20 mouse cellular contexts compared by ENCODE assay signal in genomic region chr2:140703377-140703776, GRCm38 (mm10). TPM values are rescaled to one million over a fixed set of nuclear protein-coding genes. Genes with fewer than 3 reads are reported as not detected.
DNase-seq lines count a peak whose midpoint lies in the region; ATAC-seq lines count a peak whose summit lies in the region.
"Had no signal": no experiment of that assay in that cellular context is flagged by ENCODE, and none has a peak within 500 bp of the region (broad histone marks: within the 10 kb centered on the region; RNA-seq: fewer than 3 reads in every experiment).

No protein-coding gene starts in this region.

- no peak overlapping the region for H3K4me3 ChIP-seq in forebrain, embryonic 11.5 days (ENCODE audit: low read depth, low read length)
- H3K4me3 ChIP-seq in forebrain, embryonic 10.5 days = no peak overlapping the region
- no peak overlapping the region for H3K4me3 ChIP-seq in forebrain, embryonic 15.5 days
- H3K4me3 ChIP-seq: embryonic facial prominence, embryonic 15.5 days; erythroblast, embryonic 14.5 days; hindbrain, embryonic 13.5 days had no signal

- peaks cover 5% of the 10 kb centered on the region; the same call in 1 of the 2 replicates for H3K27me3 ChIP-seq in forebrain, embryonic 11.5 days (ENCODE audit: control insufficient read depth, insufficient read depth, low read length)
- peaks cover 63% of the 10 kb centered on the region for H3K27me3 ChIP-seq in forebrain, embryonic 10.5 days (ENCODE audit: poor library complexity, severe bottlenecking)
- H3K27me3 ChIP-seq in forebrain, embryonic 15.5 days = no peaks in the 10 kb centered on the region
- H3K27me3 ChIP-seq: embryonic facial prominence, embryonic 15.5 days; hindbrain, embryonic 13.5 days had no signal

- no peak overlapping the region for H3K9ac ChIP-seq in forebrain, embryonic 11.5 days (ENCODE audit: low read length)
- H3K9ac ChIP-seq in forebrain, embryonic 15.5 days (replicated peaks) = no peak overlapping the region
- H3K9ac ChIP-seq: embryonic facial prominence, embryonic 15.5 days; hindbrain, embryonic 13.5 days had no signal

- peak; percentile 60 for ATAC-seq in forebrain, embryonic 11.5 days (replicated peaks; ENCODE audit: low FRiP score)
- peak; percentile 73; the same call in 1 of the 2 replicates for ATAC-seq in forebrain, embryonic 15.5 days (replicated peaks)
- ATAC-seq: hindbrain, postnatal 0 days had no signal

- no peak overlapping the region for H3K4me2 ChIP-seq in forebrain, embryonic 11.5 days (ENCODE audit: low read depth, low read length, severe bottlenecking)
- no peak overlapping the region for H3K4me2 ChIP-seq in forebrain, embryonic 15.5 days (replicated peaks)
- H3K4me2 ChIP-seq: embryonic facial prominence, embryonic 15.5 days; heart, embryonic 11.5 days; hindbrain, embryonic 13.5 days had no signal

- H3K9me3 ChIP-seq in forebrain, embryonic 11.5 days (ENCODE audit: control insufficient read depth, low read length) = no peaks in the 10 kb centered on the region
- H3K9me3 ChIP-seq in forebrain, embryonic 10.5 days = no peaks in the 10 kb centered on the region
- H3K9me3 ChIP-seq in forebrain, embryonic 15.5 days = no peaks in the 10 kb centered on the region
- H3K9me3 ChIP-seq: embryonic facial prominence, embryonic 15.5 days; hindbrain, embryonic 13.5 days had no signal

- H3K4me1 ChIP-seq in forebrain, embryonic 11.5 days (replicated peaks; ENCODE audit: control insufficient read depth, insufficient read depth, low read length) = peaks cover 12% of the 10 kb centered on the region; the same call in 1 of the 2 replicates
- H3K4me1 ChIP-seq in forebrain, embryonic 10.5 days = peaks cover 69% of the 10 kb centered on the region
- H3K4me1 ChIP-seq in forebrain, embryonic 15.5 days = peaks cover 20% of the 10 kb centered on the region
- H3K4me1 ChIP-seq: embryonic facial prominence, embryonic 15.5 days had no signal

- 20% methylated on average over 4 of the region's 4 CpGs for WGBS in forebrain, embryonic 11.5 days
- 32% methylated on average over 4 of the region's 4 CpGs for WGBS in forebrain, embryonic 10.5 days
- 7% methylated on average over 4 of the region's 4 CpGs for WGBS in forebrain, embryonic 15.5 days

- no peak overlapping the region for H3K27ac ChIP-seq in forebrain, embryonic 11.5 days (ENCODE audit: low read depth, low read length)
- no peak overlapping the region for H3K27ac ChIP-seq in forebrain, embryonic 10.5 days
- no peak overlapping the region for H3K27ac ChIP-seq in forebrain, embryonic 15.5 days (replicated peaks)
- H3K27ac ChIP-seq: embryonic facial prominence, embryonic 15.5 days; hindbrain, embryonic 13.5 days; hindbrain, postnatal 0 days had no signal

- no peak for DNase-seq in forebrain, embryonic 11.5 days (ENCODE audit: low spot score)
- no peak for DNase-seq in forebrain, embryonic 10.5 days (ENCODE audit: extremely low spot score, low spot score)
- DNase-seq in lung, postnatal 36 days = peak; percentile 14
- no peak for DNase-seq in lung, adult 18-20 months
- DNase-seq in heart, adult 9 months (ENCODE audit: low spot score in 2 of 2) = no peak
- DNase-seq in heart, postnatal 10 days = no peak
- DNase-seq: adrenal gland, postnatal 10 days; cerebellum, adult 18-20 months; cerebellum, adult 9-11 months; cerebellum, postnatal 36 days; heart, adult 18-20 months; heart, postnatal 36 days; kidney, adult 11 months had no signal

- no peaks in the 10 kb centered on the region for H3K36me3 ChIP-seq in forebrain, embryonic 11.5 days (ENCODE audit: control insufficient read depth, insufficient read depth, low read length)
- no peaks in the 10 kb centered on the region for H3K36me3 ChIP-seq in forebrain, embryonic 10.5 days (replicated peaks)
- no peaks in the 10 kb centered on the region for H3K36me3 ChIP-seq in forebrain, embryonic 15.5 days
- H3K36me3 ChIP-seq: embryonic facial prominence, embryonic 15.5 days; hindbrain, embryonic 13.5 days had no signal

- intact Hi-C loops in heart, postnatal 10 days (cut with DNase I) = no loop called here

RNA-seq across cellular contexts. Expression of gene Flrt3, which starts 32.1 kb away (rescaled TPM):
- polyA plus RNA-seq in forebrain, embryonic 11.5 days (2014; fragmentation: Nextera tagmentation; extraction: Ambion mirVana) = 92.2 and 104 TPM in 2 replicates
- 61.7 and 65.4 TPM in 2 replicates for polyA plus RNA-seq in forebrain, embryonic 10.5 days (2016; fragmentation: Nextera tagmentation; extraction: Ambion mirVana)
- polyA plus RNA-seq in forebrain, embryonic 15.5 days (2015; fragmentation: Nextera tagmentation; extraction: Ambion mirVana) = 52.8 and 56.6 TPM in 2 replicates
- total RNA-seq in heart, postnatal 10 days (2021) = under 1 TPM; 0.69 to 0.87 TPM
- total RNA-seq: MEL had no signal
